Mouse (Mus musculus) fibroblast of lung, adult 2 months (primary cell): ENCODE measurements around the gene Agap2.
"Not testable (repeated sequence)": the region's sequence is repeated elsewhere in the genome, so short reads cannot be mapped to it uniquely, and the experiment has no call there.

Experiments
- DNase-seq: peaks from one replicate; pipeline ENCODE4 v3.0.0-alpha.2; 2011; ENCODE audit warnings: low read depth

Gene Agap2

GRCm38 (mm10) chr10:127101151-127101550 lies 26.1 kb downstream of the Agap2 start:
- no peak for DNase-seq

- DNase-seq: no peak
Measured at GRCm38 (mm10) chr10:127103631-127104030, 28.5 kb downstream of the Agap2 start.

- DNase-seq: no peak
Measured at GRCm38 (mm10) chr10:127107563-127108261, 32.6 kb downstream of the Agap2 start.

GRCm38 (mm10) chr10:127108262-127108583 lies 33.1 kb downstream of the Agap2 start:
- no peak for DNase-seq

- DNase-seq: no peak
Measured at GRCm38 (mm10) chr10:127111001-127111887, 36.2 kb downstream of the Agap2 start.

GRCm38 (mm10) chr10:127114408-127114807 lies 39.3 kb downstream of the Agap2 start:
- no peak for DNase-seq

GRCm38 (mm10) chr10:127115068-127115467 lies 40.0 kb downstream of the Agap2 start:
- DNase-seq: no peak

- DNase-seq: no peak
Measured at GRCm38 (mm10) chr10:127118470-127118869, 43.4 kb downstream of the Agap2 start.

GRCm38 (mm10) chr10:127119229-127119628 lies 44.1 kb downstream of the Agap2 start:
- no peak for DNase-seq

GRCm38 (mm10) chr10:127120301-127121065 lies 45.4 kb downstream of the Agap2 start:
- DNase-seq: no peak

GRCm38 (mm10) chr10:127121066-127121477 lies 46.0 kb downstream of the Agap2 start, which contains the start of gene Os9:
Gene Os9, minus strand, starts transcription at chr10:127121131.
- DNase-seq: peak; percentile 95

- DNase-seq: no peak
Measured at GRCm38 (mm10) chr10:127122018-127122417, 46.9 kb downstream of the Agap2 start.

- no peak for DNase-seq
Measured at GRCm38 (mm10) chr10:127122784-127123435, 47.8 kb downstream of the Agap2 start.

GRCm38 (mm10) chr10:127123436-127123805 lies 48.3 kb downstream of the Agap2 start:
- no peak for DNase-seq

GRCm38 (mm10) chr10:127125210-127126001 lies 50.3 kb downstream of the Agap2 start:
- no peak for DNase-seq

GRCm38 (mm10) chr10:127126579-127126978 lies 51.5 kb downstream of the Agap2 start:
- no peak for DNase-seq

GRCm38 (mm10) chr10:127127711-127128279 lies 52.7 kb downstream of the Agap2 start:
- no peak for DNase-seq

GRCm38 (mm10) chr10:127129431-127129830 lies 54.3 kb downstream of the Agap2 start:
- peak; percentile 64 for DNase-seq

GRCm38 (mm10) chr10:127132469-127132868 lies 57.4 kb downstream of the Agap2 start:
- no peak for DNase-seq

- DNase-seq: not testable (repeated sequence)
Measured at GRCm38 (mm10) chr10:127134394-127135035, 59.4 kb downstream of the Agap2 start.
